Mouse (Mus musculus): ENCODE measurements around the gene Syne4. TPM values are rescaled to one million over a fixed set of nuclear protein-coding genes. Genes with fewer than 3 reads are reported as not detected.

Gene Syne4
- total RNA-seq (2021) = 1 to 10 TPM; 8.4 to 8.7 TPM

DNA sequence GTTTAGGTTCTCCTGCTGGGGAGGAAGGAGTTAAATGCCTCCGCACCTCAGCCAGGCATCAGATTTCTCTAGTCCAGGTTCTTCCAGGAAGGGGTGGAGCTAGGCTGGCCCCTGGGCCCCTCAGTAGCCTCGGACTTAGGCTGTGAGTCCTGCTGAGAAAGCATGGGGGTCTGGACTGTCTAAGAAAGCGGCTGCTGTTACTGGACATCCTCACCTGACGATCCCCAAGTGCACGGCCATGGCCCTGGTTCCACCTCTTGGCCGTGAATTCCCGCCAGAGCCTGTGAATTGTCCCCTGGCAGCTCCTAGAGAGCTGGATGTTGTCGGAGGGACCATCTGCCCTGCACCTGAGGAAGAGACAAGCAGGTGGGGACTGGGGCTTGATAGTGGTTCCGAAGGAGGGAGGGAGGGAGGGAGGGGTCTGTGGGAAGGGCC is at the start of gene Syne4:
TSS of gene Syne4 (plus strand) at position 87 of the 435 bp plus-strand sequence.
- no peak for DNase-seq (ENCODE audit: low spot score in 2 of 2)
- intact Hi-C loops (cut with DNase I) = no loop called here

DNA sequence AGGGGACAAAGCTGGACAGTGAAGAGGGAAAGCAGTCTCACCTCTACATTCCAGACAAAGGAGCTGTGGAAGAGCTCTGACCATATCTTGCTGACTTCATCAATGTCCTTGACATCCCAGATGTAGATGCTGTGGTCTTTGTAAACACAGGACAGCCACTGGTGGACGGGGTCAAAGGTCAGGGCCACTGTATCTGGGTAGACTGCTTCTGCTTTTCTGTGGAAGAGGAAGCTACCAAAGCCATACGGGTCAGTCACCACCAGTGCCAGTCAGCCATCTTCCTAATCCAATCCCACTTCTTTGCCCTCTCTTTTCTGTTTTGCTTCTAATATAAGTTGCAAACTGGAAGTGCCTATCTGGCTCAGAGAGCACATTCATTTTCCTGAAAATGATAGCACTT is 49.6 kb upstream of the Syne4 start:
- intact Hi-C loops (cut with DNase I) = no loop called here
- no peak for DNase-seq (ENCODE audit: low spot score in 2 of 2)

- intact Hi-C loops (cut with DNase I) = no loop called here
- DNase-seq (ENCODE audit: low spot score in 2 of 2) = no peak
Measured at GRCm38 (mm10) chr7:30265531-30265930, 49.1 kb upstream of the Syne4 start.

DNA sequence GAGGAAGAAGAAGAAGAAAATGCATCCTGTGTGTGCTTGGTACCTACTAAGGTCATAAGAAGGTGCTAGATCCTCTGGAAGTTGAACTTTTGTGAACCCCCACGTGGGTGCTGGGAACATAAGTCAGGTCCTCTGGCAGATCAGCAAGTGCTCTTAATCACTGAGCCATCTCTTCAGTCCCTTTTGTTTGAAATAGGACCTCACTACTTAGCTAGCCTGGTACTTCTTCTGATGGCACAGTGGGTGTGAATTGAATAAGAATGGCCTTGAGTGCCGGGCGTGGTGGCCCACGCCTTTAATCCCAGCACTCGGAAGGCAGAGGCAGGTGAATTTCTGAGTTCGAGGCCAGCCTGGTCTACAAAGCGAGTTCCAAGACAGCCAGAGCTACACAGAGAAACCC is 48.7 kb upstream of the Syne4 start:
- DNase-seq (ENCODE audit: low spot score in 2 of 2) = no peak
- intact Hi-C loops (cut with DNase I) = no loop called here

GRCm38 (mm10) chr7:30266780-30267179 is 47.8 kb upstream of the Syne4 start:
- intact Hi-C loops (cut with DNase I) = no loop called here
- DNase-seq (ENCODE audit: low spot score in 2 of 2) = no peak

- no peak for DNase-seq (ENCODE audit: low spot score in 2 of 2)
- intact Hi-C loops (cut with DNase I) = loop anchor here (2.0 kb wide), 1 partner anchor 31 kb away; no protein-coding TSS in a partner anchor
Measured at GRCm38 (mm10) chr7:30269641-30270040, 45.0 kb upstream of the Syne4 start.

GRCm38 (mm10) chr7:30274383-30274782 is 40.2 kb upstream of the Syne4 start:
- DNase-seq (ENCODE audit: low spot score in 2 of 2) = no peak
- intact Hi-C loops (cut with DNase I) = no loop called here

DNA sequence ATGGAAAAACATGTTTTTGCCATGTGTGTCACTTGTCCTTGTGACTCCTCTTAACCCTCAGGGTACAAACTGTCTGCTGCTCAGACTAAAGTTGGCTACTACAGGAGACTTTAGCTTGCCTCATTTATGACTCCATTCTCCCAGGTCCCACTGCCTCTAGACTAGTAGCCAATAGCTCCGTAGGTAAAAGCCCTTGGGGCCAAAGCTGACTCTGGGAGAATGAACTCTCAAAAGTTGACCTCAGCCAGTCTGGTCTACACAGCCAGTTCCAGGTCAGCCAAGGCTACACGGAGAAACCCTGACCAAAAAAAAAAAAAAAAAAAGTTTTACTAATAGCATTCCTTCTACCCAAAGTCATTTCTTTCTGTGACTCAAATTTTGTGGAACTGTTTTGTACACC is 35.7 kb upstream of the Syne4 start:
- no peak for DNase-seq (ENCODE audit: low spot score in 2 of 2)
- intact Hi-C loops (cut with DNase I) = no loop called here

DNA sequence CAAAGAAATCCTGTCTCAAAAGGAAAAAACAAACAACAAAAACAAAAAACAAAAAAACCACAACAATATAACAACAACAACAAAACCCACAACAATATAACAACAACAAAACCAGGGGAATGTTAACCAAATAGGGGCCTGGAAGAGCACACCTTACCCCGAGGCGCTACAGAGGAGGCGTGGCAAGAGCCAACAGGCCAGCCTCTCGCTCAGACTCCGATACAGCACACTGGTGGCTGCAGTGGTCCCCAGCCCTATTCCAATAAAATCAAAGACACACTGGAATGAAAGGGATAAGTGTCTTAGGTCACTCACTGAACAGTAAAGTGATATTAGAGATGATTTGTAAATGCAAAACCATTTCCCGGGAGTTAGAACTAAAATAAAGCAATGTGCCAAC is 35.1 kb upstream of the Syne4 start:
- DNase-seq (ENCODE audit: low spot score in 2 of 2) = no peak
- intact Hi-C loops (cut with DNase I) = no loop called here

- DNase-seq (ENCODE audit: low spot score in 2 of 2) = peak; percentile 90 to 95
- intact Hi-C loops (cut with DNase I) = loop anchor here (1.0 kb wide), 1 partner anchor 48 kb away; the partner anchor contains the start of gene Tbcb
Measured at GRCm38 (mm10) chr7:30279951-30280669, 34.5 kb upstream of the Syne4 start, which contains the start of the genes Thap8 and Wdr62. Gene Thap8 (plus strand): TSS chr7:30280094. Gene Wdr62 (minus strand): TSS chr7:30280419.

- intact Hi-C loops (cut with DNase I) = loop anchor here (1.0 kb wide), 1 partner anchor 48 kb away; the partner anchor contains the start of gene Tbcb
- peak; percentile 87 to 91 for DNase-seq (ENCODE audit: low spot score in 2 of 2)
Measured at GRCm38 (mm10) chr7:30280670-30281138, 33.9 kb upstream of the Syne4 start.

DNA sequence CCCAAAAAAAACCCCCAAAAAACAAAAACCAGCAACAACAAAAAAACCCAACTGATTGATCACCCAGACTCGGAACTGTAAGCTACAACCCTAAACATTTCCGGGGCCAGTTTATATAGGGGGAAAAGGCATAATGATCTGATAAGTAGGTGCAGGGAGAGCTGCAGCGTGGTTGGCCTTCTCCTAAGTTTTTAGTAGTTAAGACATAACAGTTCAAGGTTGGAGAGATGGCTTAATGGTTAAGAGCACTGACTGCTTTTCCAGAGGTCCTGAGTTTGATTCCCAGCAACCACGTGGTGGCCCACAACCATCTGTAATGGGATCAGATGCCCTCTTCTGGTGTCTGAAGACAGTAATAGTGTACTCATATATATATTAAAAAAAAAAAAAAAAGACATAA is 33.1 kb upstream of the Syne4 start:
- intact Hi-C loops (cut with DNase I) = no loop called here
- DNase-seq (ENCODE audit: low spot score in 2 of 2) = no peak

GRCm38 (mm10) chr7:30282740-30283139 is 31.9 kb upstream of the Syne4 start:
- intact Hi-C loops (cut with DNase I) = no loop called here
- DNase-seq (ENCODE audit: low spot score in 2 of 2) = peak in 1 of 2 experiments; percentile 58

DNA sequence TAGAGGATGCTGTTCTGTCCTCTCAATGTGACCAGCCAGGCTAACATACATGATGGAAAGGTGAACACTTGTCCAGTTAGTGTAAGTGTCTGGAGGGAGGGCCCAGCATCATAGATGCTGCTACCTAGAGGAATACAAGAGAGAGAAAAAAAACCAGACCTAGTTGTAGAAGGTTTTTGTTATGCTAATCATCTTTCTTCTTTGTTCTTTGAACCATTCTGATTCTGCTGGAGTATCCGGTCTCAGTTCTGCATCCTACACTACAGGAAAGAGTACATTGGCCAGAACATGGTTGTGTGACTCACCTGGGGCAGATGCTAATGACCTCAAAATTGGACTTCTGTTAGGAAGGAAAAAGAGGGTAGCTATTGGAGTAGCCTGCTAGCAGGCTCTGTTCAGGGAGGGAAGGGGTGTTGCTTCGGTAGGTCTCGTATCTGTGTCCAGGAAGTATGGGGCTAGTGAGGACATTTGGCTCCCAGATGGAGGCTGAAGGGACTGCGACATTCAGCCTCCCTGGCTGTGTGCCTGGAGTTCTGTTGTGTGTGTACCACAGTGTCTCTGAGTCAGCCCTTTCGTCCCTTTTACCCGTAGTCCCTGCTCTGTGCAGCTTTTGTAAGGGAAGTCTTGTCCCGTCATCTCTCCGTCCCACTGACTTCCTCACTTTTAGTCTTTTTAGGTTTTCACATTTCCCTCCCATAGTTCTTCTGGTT is 27.8 kb upstream of the Syne4 start:
- DNase-seq (ENCODE audit: low spot score in 2 of 2) = no peak
- intact Hi-C loops (cut with DNase I) = no loop called here

- intact Hi-C loops (cut with DNase I) = loop anchor here (2.0 kb wide), 1 partner anchor 55 kb away; the partner anchor contains the start of gene Tbcb
Measured at GRCm38 (mm10) chr7:30288046-30288445, 26.6 kb upstream of the Syne4 start.

GRCm38 (mm10) chr7:30289071-30289713 is 25.4 kb upstream of the Syne4 start:
- DNase-seq (ENCODE audit: low spot score in 2 of 2) = no peak
- intact Hi-C loops (cut with DNase I) = loop anchor here (2.0 kb wide), 1 partner anchor 56 kb away; the partner anchor contains the start of gene Tbcb

More at GRCm38 (mm10) chr7:30288046-30288445, 26.6 kb upstream of the Syne4 start:
- no peak for DNase-seq (ENCODE audit: low spot score in 2 of 2)

- DNase-seq (ENCODE audit: low spot score in 2 of 2) = peak in 1 of 2 experiments; percentile 46
- intact Hi-C loops (cut with DNase I) = loop anchor here (2.0 kb wide), 1 partner anchor 57 kb away; the partner anchor contains the start of gene Tbcb
Measured at GRCm38 (mm10) chr7:30289714-30290399, 24.8 kb upstream of the Syne4 start.

GRCm38 (mm10) chr7:30291215-30292131 is 23.1 kb upstream of the Syne4 start, which contains the start of gene Clip3:
Gene Clip3 (plus strand): TSS chr7:30291728.
- peak; percentile 90 to 94 for DNase-seq (ENCODE audit: low spot score in 2 of 2)
- intact Hi-C loops (cut with DNase I) = no loop called here

Data from left cerebral cortex, postnatal 25 days (tissue).